Mouse (Mus musculus) embryonic facial prominence, embryonic 15.5 days (tissue): ENCODE results near the gene Vmn2r84. TPM values are rescaled to one million over a fixed set of nuclear protein-coding genes. Genes with fewer than 3 reads are reported as not detected.
A peak's percentile ranks its signal among the peaks of the same experiment; 100 is the strongest.
"Not testable (repeated sequence)": the region's sequence is repeated elsewhere in the genome, so short reads cannot be mapped to it uniquely, and the experiment has no call there.

Experiments used
- ATAC-seq: fragments of 200-750 bp; cut with Nextera tagmentation; 2 replicates; pipeline ENCODE4 v1.8.0; 2017; ENCODE audit warnings: low read depth, moderate TSS enrichment; ENCODE audit not compliant: insufficient number of reproducible peaks, low FRiP score, low TSS enrichment
- H3K27ac ChIP-seq: fragments of 300-500 bp; sonication (generic); replicated peaks from 2 replicates; pipeline ENCODE4 v1.5.1; 2015; ENCODE audit warnings: mild to moderate bottlenecking, inconsistent platforms
- H3K27me3 ChIP-seq: fragments of 300-500 bp; sonication (generic); 2 replicates; pipeline ENCODE4 v1.6.1; 2015; ENCODE audit warnings: inconsistent platforms
- H3K36me3 ChIP-seq: fragments of 300-500 bp; sonication (generic); 2 replicates; pipeline ENCODE4 v1.6.1; 2015; ENCODE audit warnings: mild to moderate bottlenecking, inconsistent platforms
- H3K4me1 ChIP-seq: fragments of 300-500 bp; sonication (generic); 2 replicates; pipeline ENCODE4 v1.6.1; 2015; ENCODE audit warnings: inconsistent platforms
- H3K4me2 ChIP-seq: fragments of 300-500 bp; sonication (generic); replicated peaks from 2 replicates; pipeline ENCODE4 v1.6.1; 2015; ENCODE audit warnings: mild to moderate bottlenecking, inconsistent platforms
- H3K4me3 ChIP-seq: fragments of 300-500 bp; sonication (generic); replicated peaks from 2 replicates; pipeline ENCODE4 v1.5.1; 2015; ENCODE audit warnings: mild to moderate bottlenecking, inconsistent platforms
- H3K9ac ChIP-seq: fragments of 300-500 bp; sonication (generic); 2 replicates; pipeline ENCODE4 v1.6.1; 2015; ENCODE audit warnings: inconsistent platforms
- H3K9me3 ChIP-seq: fragments of 300-500 bp; sonication (generic); replicated peaks from 2 replicates; pipeline ENCODE4 v1.6.1; 2016; ENCODE audit warnings: inconsistent platforms
- WGBS: fragments of 180-500 bp; shearing (Covaris S2); methylation state at CpG from one replicate; pipeline ENCODE4 v1.1.7; 2015; 5-methylcytosine and 5-hydroxymethylcytosine counted together
- polyA plus RNA-seq: library from polyadenylated mRNA; unstranded; fragments of >200 nt; fragmentation: Nextera tagmentation; extraction: Ambion mirVana; gene quantifications from 2 replicates; pipeline ENCODE4 v1.2.1, GENCODE M21; 2015

Gene Vmn2r84
- 0.04 TPM in 1 of 2 replicates, not detected in the other for polyA plus RNA-seq

- no peaks in the 10 kb centered on the region for H3K27me3 ChIP-seq
- H3K4me3 ChIP-seq = no peak within 1 kb of the TSS
- no peaks in the 10 kb centered on the region for H3K9me3 ChIP-seq
- ATAC-seq = no peak
- no peak within 1 kb of the TSS for H3K4me2 ChIP-seq
- no peak within 1 kb of the TSS for H3K27ac ChIP-seq
- H3K4me1 ChIP-seq = no peaks in the 10 kb centered on the region
- H3K9ac ChIP-seq = no peak within 1 kb of the TSS
- H3K36me3 ChIP-seq = no peaks in the 10 kb centered on the region
Observed at GRCm38 (mm10) chr10:130394232-130394631, at the start of gene Vmn2r84. TSS of gene Vmn2r84 (minus strand) at chr10:130394332.

DNA sequence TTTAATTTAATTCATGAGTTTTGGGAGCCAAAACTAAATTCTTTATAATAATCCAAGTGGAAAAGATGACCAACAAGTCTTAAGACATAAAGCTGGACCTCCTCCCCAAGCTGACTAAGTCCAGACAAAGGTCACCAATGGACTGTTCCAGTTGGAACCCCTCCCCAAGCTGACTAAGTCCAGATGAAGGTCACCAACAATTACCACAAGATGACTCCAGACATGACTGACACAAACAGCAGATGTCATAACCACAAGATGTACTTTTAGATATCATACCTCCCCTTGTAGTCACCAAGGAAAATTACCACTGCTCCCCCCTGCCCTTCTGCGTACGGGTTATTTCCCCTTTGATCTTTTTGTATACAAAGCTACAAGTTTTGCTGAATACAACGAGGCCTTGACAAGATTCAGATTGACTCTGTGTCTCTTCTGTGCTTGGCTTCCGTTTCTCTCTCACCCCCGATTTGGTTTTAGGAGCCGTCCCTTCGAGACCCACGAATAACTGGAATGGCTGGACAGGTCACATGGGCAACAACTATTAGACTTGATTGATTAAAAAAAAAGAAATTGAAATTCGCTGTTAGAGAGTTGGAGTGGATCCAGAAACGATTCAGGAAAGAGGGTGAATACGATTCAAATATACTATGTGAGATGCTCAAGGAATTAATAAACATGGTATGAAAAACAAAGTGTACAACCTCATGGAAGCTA, 40.2 kb upstream of the Vmn2r84 start:
- H3K9me3 ChIP-seq, H3K4me3 ChIP-seq, ATAC-seq, H3K36me3 ChIP-seq, H3K27me3 ChIP-seq, H3K27ac ChIP-seq, H3K4me1 ChIP-seq, H3K9ac ChIP-seq, H3K4me2 ChIP-seq: not testable (repeated sequence)
- WGBS = 76% methylated on average over 11 of the region's 11 CpGs

DNA sequence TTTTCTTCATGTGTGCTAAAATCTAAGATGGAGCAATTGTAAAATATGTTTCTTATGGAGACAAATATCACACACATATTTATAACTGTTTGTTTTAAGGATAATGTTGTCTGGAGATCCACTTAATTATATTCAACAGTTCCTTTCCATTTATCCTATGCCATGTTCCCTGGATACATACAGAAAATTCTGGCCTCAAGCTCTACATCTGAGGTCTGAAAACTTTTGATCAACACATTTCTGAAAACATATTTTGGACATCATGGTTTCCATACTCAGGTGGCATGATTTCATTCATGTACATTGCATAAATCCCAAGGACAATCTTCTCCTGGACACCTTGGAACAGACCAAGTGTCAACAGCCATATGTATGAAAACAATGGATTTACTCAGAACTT, 35.5 kb upstream of the Vmn2r84 start, which contains the start of gene Vmn2r85:
Gene Vmn2r85, minus strand, starts transcription at position 101 of the 400 bp plus-strand sequence.
- H3K27ac ChIP-seq, H3K4me3 ChIP-seq, H3K9ac ChIP-seq, H3K4me2 ChIP-seq, H3K27me3 ChIP-seq, H3K36me3 ChIP-seq, H3K4me1 ChIP-seq, H3K9me3 ChIP-seq, ATAC-seq: not testable (repeated sequence)

DNA sequence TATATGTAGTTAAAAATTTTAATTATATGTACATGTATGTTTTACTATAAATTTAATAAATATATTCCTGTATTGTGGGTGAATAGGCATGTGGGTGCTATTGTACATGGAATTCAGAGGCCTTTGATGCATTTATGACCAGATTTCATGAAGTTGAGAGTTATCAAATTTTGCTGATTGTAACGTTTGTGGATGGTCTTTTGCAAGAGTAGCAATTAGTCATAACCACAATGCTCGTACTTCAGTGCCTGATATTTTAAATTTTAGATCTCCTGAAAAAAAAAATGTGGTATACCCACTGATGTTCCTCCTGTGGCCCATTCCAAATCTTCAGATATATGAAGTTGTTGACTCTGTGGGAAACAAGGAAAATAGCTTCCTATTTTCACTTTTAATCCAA, 28.2 kb upstream of the Vmn2r84 start:
- H3K9ac ChIP-seq, H3K9me3 ChIP-seq, ATAC-seq, H3K4me3 ChIP-seq, H3K36me3 ChIP-seq, H3K27me3 ChIP-seq, H3K4me1 ChIP-seq, H3K27ac ChIP-seq, H3K4me2 ChIP-seq: not testable (repeated sequence)
- WGBS = 64% methylated on average over 2 of the region's 2 CpGs

DNA sequence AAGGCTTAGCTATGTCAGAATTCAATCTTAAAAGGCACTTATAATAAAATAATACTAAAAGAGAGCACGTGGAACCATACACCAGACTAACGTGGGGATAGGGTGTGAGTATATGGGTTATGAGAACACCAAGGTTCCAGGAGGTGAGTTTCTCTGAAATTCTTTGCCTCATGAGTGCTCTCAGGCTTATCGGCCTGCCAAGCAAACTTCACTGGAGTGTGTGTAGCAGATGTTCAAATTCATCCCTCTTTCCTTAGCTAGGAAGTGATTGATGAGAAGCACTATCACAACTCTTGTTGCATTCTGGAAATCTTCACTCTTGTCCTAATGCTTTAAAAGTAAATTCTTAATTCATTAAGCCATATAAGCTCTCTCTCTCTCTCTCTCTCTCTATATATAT, 26.3 kb upstream of the Vmn2r84 start:
- ATAC-seq = no peak
- H3K4me2 ChIP-seq = no peak overlapping the region
- H3K4me1 ChIP-seq = no peaks in the 10 kb centered on the region
- H3K36me3 ChIP-seq = no peaks in the 10 kb centered on the region
- 74% methylated on average over 3 of the region's 3 CpGs for WGBS
- H3K27me3 ChIP-seq = no peaks in the 10 kb centered on the region
- no peak overlapping the region for H3K4me3 ChIP-seq
- no peaks in the 10 kb centered on the region for H3K9me3 ChIP-seq
- no peak overlapping the region for H3K27ac ChIP-seq
- no peak overlapping the region for H3K9ac ChIP-seq

DNA sequence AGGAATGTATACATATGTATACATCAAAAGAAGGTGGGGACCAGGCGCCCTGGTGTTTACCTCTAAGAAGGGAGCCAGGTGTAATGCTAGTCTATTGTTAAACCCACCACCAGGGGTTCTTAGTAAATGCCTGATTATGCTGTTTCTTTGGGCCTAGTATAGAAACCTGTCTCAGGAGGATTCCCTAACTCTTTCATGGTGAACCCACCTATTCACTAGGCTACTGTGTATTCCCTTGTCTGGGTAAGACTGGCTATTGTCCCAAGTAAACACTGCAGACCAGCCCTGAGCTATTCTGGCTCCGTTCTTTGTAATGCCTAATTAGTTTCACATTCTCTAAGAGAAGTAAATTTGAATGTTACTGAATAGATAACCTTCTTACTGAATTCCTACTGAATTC, 25.8 kb upstream of the Vmn2r84 start:
- H3K9me3 ChIP-seq, H3K4me1 ChIP-seq, H3K27ac ChIP-seq, H3K9ac ChIP-seq, H3K4me3 ChIP-seq, ATAC-seq, H3K27me3 ChIP-seq, H3K4me2 ChIP-seq, H3K36me3 ChIP-seq: not testable (repeated sequence)
- WGBS = 47% methylated on average over 2 of the region's 2 CpGs

GRCm38 (mm10) chr10:130416352-130416751, 22.2 kb upstream of the Vmn2r84 start:
- H3K27me3 ChIP-seq, H3K4me2 ChIP-seq, H3K4me1 ChIP-seq, H3K4me3 ChIP-seq, H3K27ac ChIP-seq, H3K9ac ChIP-seq, H3K9me3 ChIP-seq, H3K36me3 ChIP-seq, ATAC-seq: not testable (repeated sequence)

GRCm38 (mm10) chr10:130412167-130412698, 18.1 kb upstream of the Vmn2r84 start:
- WGBS = 82% methylated on average over 30 of the region's 35 CpGs
- not testable (repeated sequence) for H3K27me3 ChIP-seq, H3K27ac ChIP-seq, H3K36me3 ChIP-seq, H3K4me3 ChIP-seq, H3K4me1 ChIP-seq, H3K9me3 ChIP-seq, H3K4me2 ChIP-seq, H3K9ac ChIP-seq
- ATAC-seq = peak; percentile 43; the same call in 1 of the 2 replicates

DNA sequence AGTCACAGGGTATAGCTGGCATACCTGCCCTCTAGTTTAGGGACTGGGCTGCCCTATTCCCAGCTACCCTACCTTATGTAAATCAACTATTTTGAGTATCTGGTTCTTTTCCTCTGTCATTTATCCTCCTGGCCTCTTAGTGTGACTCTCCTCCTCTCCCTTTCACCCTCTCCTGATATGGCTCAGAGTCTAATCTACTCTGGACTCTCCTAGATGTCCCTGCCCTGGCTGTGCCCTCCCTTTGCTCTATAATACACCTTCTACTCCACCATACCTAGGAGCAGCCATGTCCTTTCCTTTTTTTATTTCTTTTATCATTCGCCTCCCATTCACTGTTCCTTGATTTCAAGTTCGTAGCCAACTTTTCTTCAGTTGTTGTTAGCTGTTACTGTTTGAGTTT, 19.0 kb downstream of the Vmn2r84 start:
- Histone ChIP-seq H3K9me3 (no peaks in the 10 kb centered on the region), H3K36me3 (no peaks in the 10 kb centered on the region), H3K4me3 (no peak overlapping the region), H3K9ac (no peak overlapping the region), H3K27ac (no peak overlapping the region), H3K4me2 (no peak overlapping the region), H3K27me3 (no peaks in the 10 kb centered on the region), H3K4me1 (no peaks in the 10 kb centered on the region)
- ATAC-seq = no peak
- 69% methylated on average over 2 of the region's 2 CpGs for WGBS

DNA sequence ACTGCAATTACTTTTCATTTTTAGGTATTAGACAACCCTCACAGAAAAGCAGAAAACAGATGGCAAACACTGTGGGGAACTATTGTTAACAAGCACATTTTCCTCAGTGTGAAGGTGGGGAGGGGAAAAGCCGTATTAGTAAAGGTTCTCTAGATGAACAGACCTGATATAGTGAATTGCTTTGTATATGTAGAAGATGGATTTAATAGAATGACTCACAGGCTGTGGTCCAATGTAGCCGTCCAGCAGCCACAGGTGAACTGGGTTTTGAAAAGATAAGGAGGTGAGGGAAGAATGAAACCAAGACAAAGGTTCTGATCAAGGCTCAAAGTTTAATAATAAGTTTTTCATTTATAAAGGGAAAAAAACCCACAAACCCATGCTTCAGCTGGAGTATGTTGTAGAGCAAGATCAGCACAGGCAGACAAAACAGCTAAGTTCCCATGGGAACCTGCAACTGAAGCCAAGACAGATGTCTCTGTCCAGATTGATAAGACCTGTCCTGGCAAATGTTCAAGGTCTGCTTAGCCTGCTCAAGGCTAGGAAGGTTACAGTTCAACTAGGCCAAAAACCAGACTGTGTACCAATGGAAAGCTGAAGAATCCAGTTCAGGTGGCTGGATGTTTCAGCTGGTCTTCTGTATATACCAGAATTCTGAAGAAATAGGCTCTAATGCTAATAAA, 21.5 kb downstream of the Vmn2r84 start:
- Histone ChIP-seq H3K4me1 (no peaks in the 10 kb centered on the region), H3K4me3 (no peak overlapping the region), H3K4me2 (no peak overlapping the region), H3K9ac (no peak overlapping the region), H3K36me3 (no peaks in the 10 kb centered on the region), H3K9me3 (no peaks in the 10 kb centered on the region), H3K27ac (no peak overlapping the region), H3K27me3 (no peaks in the 10 kb centered on the region)
- no peak for ATAC-seq
- WGBS = 74% methylated on average over 2 of the region's 2 CpGs

DNA sequence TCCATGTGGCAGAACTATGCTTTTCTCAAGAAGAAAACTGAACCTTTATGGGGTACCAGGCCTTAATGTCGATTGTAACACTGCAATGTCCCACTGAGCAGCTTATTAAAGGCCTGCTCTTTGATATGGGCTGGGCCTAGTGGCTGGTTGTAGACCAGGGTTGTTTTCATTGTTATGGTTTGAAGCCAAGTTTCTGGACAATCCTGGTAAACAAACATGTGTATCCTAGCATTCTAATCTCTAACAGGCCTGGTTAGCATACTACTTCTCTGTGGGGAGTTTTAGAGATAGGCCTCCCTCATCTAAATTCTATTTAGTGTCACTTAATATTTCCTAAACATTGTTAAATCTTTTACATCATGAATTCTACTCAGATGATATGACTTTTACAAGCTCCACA, 22.5 kb downstream of the Vmn2r84 start:
- no peaks in the 10 kb centered on the region for H3K36me3 ChIP-seq
- WGBS = 62% methylated on average over 1 of the region's 1 CpGs

More for the DNA sequence above, 22.5 kb downstream of the Vmn2r84 start:
- no peak overlapping the region for H3K4me3 ChIP-seq
- ATAC-seq = no peak
- H3K27me3 ChIP-seq = no peaks in the 10 kb centered on the region
- no peaks in the 10 kb centered on the region for H3K9me3 ChIP-seq
- H3K4me2 ChIP-seq = no peak overlapping the region
- no peak overlapping the region for H3K27ac ChIP-seq
- H3K9ac ChIP-seq = no peak overlapping the region
- no peaks in the 10 kb centered on the region for H3K4me1 ChIP-seq
